Mouse (Mus musculus) frontal cortex, postnatal 25 days (tissue): ENCODE measurements at regions not wholly inside any gene's neighbourhood (a gene's known extent, or its start where the extent isn't known, plus 50 kb on each side); places are given as distances from the start of the nearest gene placed in this dataset.
A peak's percentile ranks its signal among the peaks of the same experiment; 100 is the strongest.

Source experiments
- DNase-seq, 2 experiments: peaks; one replicate each; pipeline ENCODE4 v3.0.0; 2022; ENCODE audit warnings: low spot score in 2 of 2

GRCm38 (mm10) chr13:72355297-72355696 is 273.3 kb upstream of the Irx2 start:
- no peak for DNase-seq

GRCm38 (mm10) chr13:72355821-72356220 is 272.8 kb upstream of the Irx2 start:
- DNase-seq = no peak

DNA sequence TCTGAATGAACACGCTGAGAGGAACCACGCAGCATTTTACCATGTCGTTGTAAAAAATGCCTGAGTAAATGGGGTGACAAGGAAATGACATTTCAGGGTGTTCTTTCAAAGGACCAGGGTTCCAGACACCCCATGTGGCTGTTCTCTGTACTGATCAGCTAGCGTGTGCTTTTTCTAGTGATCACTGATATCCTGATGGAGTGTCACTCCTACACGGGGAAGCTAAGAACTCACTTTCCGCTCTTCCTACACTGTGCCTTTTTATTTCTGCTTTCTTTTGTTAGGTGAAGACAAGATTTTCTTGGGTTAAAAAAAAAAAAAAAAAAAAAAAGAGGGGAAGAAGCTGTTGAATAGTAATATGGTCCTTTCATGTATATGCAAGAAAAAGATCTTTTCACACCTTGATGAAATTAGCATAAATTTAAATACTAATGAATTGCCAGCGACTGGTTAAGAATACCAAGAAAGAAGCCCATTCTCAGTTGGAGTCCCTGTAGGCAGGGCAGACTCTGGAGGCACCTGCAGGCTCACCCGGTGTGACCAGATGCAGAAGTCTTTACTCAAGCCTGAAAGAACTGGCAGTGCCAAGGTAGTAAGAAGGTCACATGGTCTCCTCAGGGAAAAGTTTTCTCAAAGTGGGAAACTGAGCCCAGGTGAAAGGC is 270.2 kb upstream of the Irx2 start:
- no peak for DNase-seq

DNA sequence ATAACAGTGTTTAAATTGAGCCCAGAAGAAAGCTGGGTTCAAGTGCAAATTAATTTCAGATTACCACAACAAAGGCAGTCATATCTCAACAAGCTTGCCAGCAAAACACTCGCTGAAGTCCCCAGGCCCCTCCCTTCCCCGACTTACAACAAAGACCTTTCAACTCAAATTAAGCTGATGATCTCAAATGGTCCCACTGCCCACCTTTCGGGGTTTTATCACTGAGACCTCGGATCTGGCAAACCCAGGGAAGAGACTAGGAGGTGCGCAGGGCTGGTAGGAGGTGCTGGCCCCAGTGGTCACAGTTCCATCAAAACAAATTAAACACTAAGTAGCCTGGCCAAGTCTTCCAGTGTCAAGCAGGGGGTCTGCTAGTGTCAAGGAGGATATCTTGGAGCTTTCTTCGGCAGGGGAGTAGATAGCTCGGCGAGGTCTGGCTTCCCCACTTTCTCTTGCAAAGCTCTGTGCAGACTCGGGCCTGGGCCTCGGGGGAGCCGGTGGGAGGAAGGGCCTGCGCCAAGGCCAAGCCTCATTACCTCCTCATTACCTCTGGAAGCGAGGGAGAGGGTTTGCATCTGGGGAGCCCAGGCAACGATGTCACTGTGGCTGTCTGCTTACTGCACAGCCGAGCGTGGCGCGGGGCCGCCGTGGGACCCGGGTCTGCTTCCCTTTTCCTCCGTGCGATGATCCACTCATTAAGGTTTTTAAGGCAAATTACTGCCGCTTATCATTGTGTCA is 262.9 kb upstream of the Irx2 start:
- DNase-seq = no peak

DNA sequence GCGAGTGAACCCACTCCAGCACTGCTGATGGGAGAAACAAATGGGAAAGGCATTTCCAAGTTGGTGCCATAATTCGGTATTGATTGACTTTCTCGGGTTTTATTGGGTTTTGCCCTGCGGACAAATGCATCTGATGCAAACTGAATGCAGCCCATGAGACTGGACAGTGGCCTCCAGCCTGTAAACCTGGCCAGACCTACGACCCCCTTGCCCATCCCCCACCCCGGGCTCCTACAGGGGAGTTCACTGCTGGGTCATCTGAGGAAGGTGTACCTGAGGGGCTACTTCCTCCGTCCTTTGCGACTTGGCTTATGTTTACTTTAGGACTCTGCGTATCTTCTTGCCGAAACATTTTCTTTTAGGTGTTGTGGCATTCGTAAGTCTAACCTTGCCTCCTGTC is 262.3 kb upstream of the Irx2 start:
- DNase-seq = no peak

- no peak for DNase-seq
Measured at GRCm38 (mm10) chr13:72370131-72370530, 258.5 kb upstream of the Irx2 start.

DNA sequence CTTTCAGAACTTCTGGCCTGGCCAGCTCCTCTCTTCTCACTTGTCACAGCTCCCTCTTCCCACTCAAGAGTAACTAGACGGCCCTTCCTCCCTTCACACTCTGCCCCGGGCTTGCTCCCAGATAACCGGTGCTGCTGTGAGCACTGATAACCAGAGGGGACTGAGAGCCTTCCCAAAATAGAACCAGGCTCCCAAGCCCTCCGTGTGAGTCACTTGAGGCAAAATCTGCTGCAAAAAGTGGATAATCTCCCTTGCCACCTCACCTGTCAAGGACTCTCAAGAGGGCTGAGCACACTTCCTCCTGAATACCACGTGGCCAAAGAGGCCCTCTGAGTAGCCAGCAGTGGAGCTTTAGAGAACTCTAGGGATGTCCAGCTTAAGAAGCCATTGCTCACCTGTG is 257.6 kb upstream of the Irx2 start:
- no peak for DNase-seq

GRCm38 (mm10) chr13:72393366-72393765 is 235.3 kb upstream of the Irx2 start:
- DNase-seq = no peak

DNA sequence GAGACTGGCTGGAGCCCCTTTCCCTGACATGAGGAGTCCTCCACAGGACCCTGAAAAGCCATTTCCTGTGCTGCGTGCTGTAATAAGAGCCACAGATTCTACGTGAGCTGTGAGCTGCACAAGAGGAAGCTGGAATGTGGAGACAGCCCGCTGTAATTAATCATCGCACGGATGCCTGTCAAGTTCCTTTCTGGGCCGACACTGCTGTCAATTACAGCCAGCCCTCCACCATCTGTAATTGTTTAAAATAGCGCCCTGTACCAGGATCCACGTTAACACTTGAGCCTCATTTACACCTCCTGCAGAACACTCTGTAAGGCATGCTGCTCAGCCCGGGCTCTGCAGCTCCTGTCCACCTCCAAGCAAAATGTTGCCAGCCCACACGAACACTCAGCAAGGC is 227.9 kb upstream of the Irx2 start:
- DNase-seq = peak; percentile 30 to 36

- no peak for DNase-seq
Measured at GRCm38 (mm10) chr13:72409238-72409965, 219.2 kb upstream of the Irx2 start.

GRCm38 (mm10) chr13:72412656-72413055 is 216.0 kb upstream of the Irx2 start:
- no peak for DNase-seq

GRCm38 (mm10) chr13:72416981-72417380 is 211.6 kb upstream of the Irx2 start:
- DNase-seq = no peak

GRCm38 (mm10) chr13:72417816-72418215 is 210.8 kb upstream of the Irx2 start:
- no peak for DNase-seq

GRCm38 (mm10) chr13:72418285-72418684 is 210.3 kb upstream of the Irx2 start:
- DNase-seq = no peak

- no peak for DNase-seq
Measured at GRCm38 (mm10) chr13:72419532-72419931, 209.1 kb upstream of the Irx2 start.

GRCm38 (mm10) chr13:72425917-72426316 is 202.7 kb upstream of the Irx2 start:
- no peak for DNase-seq

GRCm38 (mm10) chr13:72445336-72445735 is 183.3 kb upstream of the Irx2 start:
- DNase-seq = no peak

GRCm38 (mm10) chr13:72448458-72449058 is 180.1 kb upstream of the Irx2 start:
- DNase-seq = no peak

DNA sequence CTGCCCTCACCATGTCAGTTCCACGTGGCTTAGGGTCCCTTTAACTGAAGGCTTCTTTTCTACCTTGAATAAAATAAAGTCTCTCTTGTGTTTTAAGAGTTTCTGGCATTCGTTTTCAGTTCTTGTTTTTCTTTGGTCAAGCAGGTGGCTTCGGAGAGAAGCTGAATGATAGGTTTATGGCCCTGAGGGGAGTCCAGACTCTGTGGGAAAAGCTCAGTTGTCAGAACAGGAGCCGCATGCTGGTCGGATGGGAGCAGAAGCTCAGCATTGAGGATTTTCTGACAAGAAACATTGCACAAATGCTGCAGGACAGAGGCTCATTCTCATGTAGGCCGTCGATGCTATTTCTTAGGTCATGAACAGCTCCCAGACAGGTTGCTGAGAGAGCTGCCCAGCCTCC is 133.3 kb upstream of the Irx2 start:
- DNase-seq = no peak

GRCm38 (mm10) chr13:72497036-72497435 is 131.6 kb upstream of the Irx2 start:
- DNase-seq = no peak

DNA sequence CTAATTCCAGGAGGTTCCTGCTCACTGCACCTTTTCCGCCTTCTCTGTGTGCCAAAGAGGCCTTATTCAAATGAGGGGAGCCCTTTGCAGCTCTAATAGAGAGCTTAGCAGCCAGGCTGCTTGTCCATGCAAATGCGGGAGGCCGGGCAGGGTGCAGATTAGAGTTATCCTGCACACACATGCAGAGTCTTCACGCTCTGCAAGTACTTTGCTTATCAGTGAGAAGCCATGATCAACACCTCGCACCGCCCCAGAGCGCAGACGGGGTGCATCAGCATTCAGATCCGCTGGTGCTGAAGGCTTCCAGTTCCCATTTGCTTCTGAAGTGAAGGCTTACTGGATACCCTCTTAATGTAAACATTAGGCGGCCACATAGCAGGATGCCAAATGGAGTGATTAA is 131.1 kb upstream of the Irx2 start:
- no peak for DNase-seq

DNA sequence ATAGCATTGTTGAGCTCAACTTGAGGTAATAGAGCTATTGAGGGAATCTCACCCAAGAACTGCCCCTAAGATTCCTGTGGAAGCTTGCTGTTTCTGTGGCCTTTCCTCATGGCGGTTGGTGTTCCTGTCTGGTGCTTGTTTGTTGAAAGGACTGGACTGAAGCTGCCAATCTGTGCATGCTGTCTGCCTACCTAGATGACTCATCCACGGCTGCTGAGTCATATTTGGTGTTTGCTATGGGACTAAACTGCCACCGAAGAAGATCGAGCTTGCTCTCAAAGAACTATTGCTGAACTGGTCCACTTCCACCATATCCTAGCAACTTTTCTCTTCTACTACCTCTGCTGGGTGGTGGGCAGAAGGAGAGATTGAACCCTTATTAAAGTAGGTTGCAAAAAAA is 122.7 kb upstream of the Irx2 start:
- DNase-seq = no peak

GRCm38 (mm10) chr13:72538633-72539032 is 90.0 kb upstream of the Irx2 start:
- DNase-seq = no peak
